In the genomic region with DNA sequence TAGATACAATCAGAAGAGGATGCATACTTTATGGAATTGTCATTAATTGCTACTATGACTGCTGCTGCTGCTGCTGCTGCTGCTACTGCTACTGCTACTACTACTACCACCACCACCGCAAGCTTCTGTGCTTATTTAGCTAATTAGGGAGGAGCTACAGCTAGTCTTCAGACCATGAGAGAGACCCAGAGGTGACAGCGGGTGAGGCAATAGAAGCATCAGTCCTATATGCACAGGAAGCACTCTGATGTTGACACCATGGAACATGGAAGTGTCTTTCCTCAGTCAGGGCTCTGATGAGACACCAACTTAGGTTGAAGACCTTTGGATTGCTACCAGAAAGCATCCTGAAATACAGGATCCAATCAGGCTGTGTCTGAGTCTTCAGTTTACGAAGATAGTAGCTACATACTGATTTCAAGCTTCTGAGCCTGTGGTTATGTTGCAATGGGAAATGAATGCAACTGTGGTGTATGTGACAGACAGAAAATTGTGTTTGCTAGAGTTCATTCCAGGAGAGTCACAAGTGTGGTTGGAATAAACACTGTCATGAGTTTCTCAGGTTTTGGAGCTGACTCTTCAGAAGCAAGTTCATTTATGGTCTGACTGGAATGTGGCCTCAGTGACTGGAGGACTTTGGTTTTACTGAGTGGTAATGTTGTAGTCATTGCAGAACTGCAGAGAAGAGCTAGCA, we compare ENCODE assay signal across 24 mouse cellular contexts.
DNase-seq lines count a peak whose midpoint lies in the region; ATAC-seq and TF ChIP-seq lines count a peak whose summit lies in the region.
"Had no signal": no experiment of that assay in that cellular context is flagged by ENCODE, and none has a peak within 500 bp of the region (broad histone marks: within the 10 kb centered on the region; RNA-seq: fewer than 3 reads in every experiment).

No protein-coding gene starts in this region.

- peak; percentile 28 for DNase-seq in kidney, adult 2 months
- DNase-seq in kidney, postnatal 25 days, result no peak
- peak; percentile 24 for DNase-seq in Patski (ENCODE audit: low read depth, low spot score)
- no peak for DNase-seq in embryo, embryonic 9.5 days (ENCODE audit: extremely low spot score)
- no peak for DNase-seq in frontal cortex, postnatal 14 days (ENCODE audit: low spot score in 2 of 2)
- DNase-seq in right cerebral cortex, postnatal 36 days (ENCODE audit: low spot score in 2 of 2), result no peak
- DNase-seq: adrenal gland, adult 2 months; adrenal gland, postnatal 10 days; adrenal gland, postnatal 25 days; cerebellum, adult 11 months; cerebellum, adult 18-20 months; cerebellum, adult 8-10 months; cerebellum, adult 9-11 months; cerebellum, postnatal 14 days; cerebellum, postnatal 36 days; embryo, embryonic 11 days had no signal

- POLR2A ChIA-PET in Patski (lab: Charles Lee), result no interaction called here

- no peak for TF ChIP-seq POLR2A in kidney, adult 2 months (IDR thresholded peaks at IDR 0.05; ENCODE audit: low read depth, low read length)

- no peak overlapping the region for H3K27ac ChIP-seq in kidney, adult 2 months (ENCODE audit: insufficient read depth, low read depth, low read length)
- H3K27ac ChIP-seq: embryonic facial prominence, embryonic 10.5 days; embryonic facial prominence, embryonic 12.5 days; forebrain, embryonic 10.5 days; forebrain, embryonic 12.5 days had no signal

- no peaks in the 10 kb centered on the region for H3K4me1 ChIP-seq in kidney, adult 2 months (ENCODE audit: control insufficient read depth, insufficient read depth, low read length)
- H3K4me1 ChIP-seq: embryonic facial prominence, embryonic 10.5 days; forebrain, embryonic 10.5 days; forebrain, embryonic 12.5 days had no signal

- WGBS in kidney, adult 2 months, result 85% methylated on average over 3 of the region's 3 CpGs

- H3K27me3 ChIP-seq in kidney, adult 2 months (replicated peaks; ENCODE audit: control insufficient read depth, insufficient read depth, low read length), result no peaks in the 10 kb centered on the region
- no peaks in the 10 kb centered on the region for H3K27me3 ChIP-seq in Patski
- H3K27me3 ChIP-seq: embryonic facial prominence, embryonic 12.5 days; forebrain, embryonic 12.5 days had no signal

- peak; percentile 67 for ATAC-seq in Patski
- ATAC-seq in granulocyte monocyte progenitor cell, adult 5-6 weeks (replicated peaks; ENCODE audit: poor library complexity, severe bottlenecking), result peak; percentile 93
- peak; percentile 97 for ATAC-seq in megakaryocyte progenitor cell, adult 5-6 weeks (replicated peaks; ENCODE audit: poor library complexity)
- ATAC-seq: forebrain, embryonic 14.5 days; forebrain, embryonic 16.5 days had no signal

- H3K36me3 ChIP-seq in kidney, adult 2 months (ENCODE audit: control insufficient read depth, insufficient read depth, low read length), result no peaks in the 10 kb centered on the region
- H3K36me3 ChIP-seq: embryonic facial prominence, embryonic 10.5 days; embryonic facial prominence, embryonic 12.5 days; forebrain, embryonic 10.5 days; forebrain, embryonic 12.5 days had no signal

- TF ChIP-seq CTCF in kidney, adult 2 months (conservative IDR thresholded peaks at IDR 0.05; ENCODE audit: insufficient read depth, insufficient read length, low read depth, low read length), result no peak
- TF ChIP-seq CTCF in Patski (IDR thresholded peaks at IDR 0.05), result no peak

- in situ Hi-C loops in Patski (cut with MboI; ENCODE audit: low pct_unique_long_range_greater_than_20kb), result loop anchor here (10.0 to 25.0 kb wide), 2 partner anchors 357 to 510 kb away; partner anchors contain the start of gene Mex3b

- no peak overlapping the region for H3K4me3 ChIP-seq in kidney, adult 2 months (ENCODE audit: insufficient read depth, low read depth, low read length)
- H3K4me3 ChIP-seq: embryonic facial prominence, embryonic 10.5 days; embryonic facial prominence, embryonic 12.5 days; forebrain, embryonic 10.5 days; forebrain, embryonic 12.5 days had no signal

- CTCF ChIA-PET in Patski (lab: Charles Lee), result interaction anchor here (1.3 kb wide), 1 partner anchor 14 kb away, joined by 4 read pairs; no protein-coding TSS in a partner anchor

Comparison
In these comparisons a context has a peak if more than half of its experiments do, and no peak if none do; other contexts are left out.
1. DNase-seq: peak in kidney, adult 2 months (single experiment) and Patski (single experiment); none in kidney, postnatal 25 days (0 of 2), embryo, embryonic 9.5 days (single experiment), frontal cortex, postnatal 14 days (0 of 2) and right cerebral cortex, postnatal 36 days (0 of 2).
2. Peak in every context shown above with its lines, with median percentiles within 50 percentile points of each other: ATAC-seq.